In genomic region chr5:92083417-92084038, GRCm38 (mm10) we compare ENCODE assay signal across 7 mouse cellular contexts. TPM values are rescaled to one million over a fixed set of nuclear protein-coding genes. Genes with fewer than 3 reads are reported as not detected.
DNase-seq lines count a peak whose midpoint lies in the region; ATAC-seq lines count a peak whose summit lies in the region.

G3bp2 (minus strand) TSS chr5:92083719.

- whole genome bisulfite sequencing in intestine, embryonic 16.5 days: under 1% methylated on average over 65 of the region's 65 CpGs
- under 1% methylated on average over 65 of the region's 65 CpGs for WGBS in midbrain, embryonic 11.5 days

- no peaks in the 10 kb centered on the region for H3K9me3 ChIP-seq in intestine, embryonic 16.5 days (ENCODE audit: control insufficient read depth, low read length)
- no peaks in the 10 kb centered on the region for H3K9me3 ChIP-seq in midbrain, embryonic 11.5 days (ENCODE audit: control insufficient read depth, low read length)

- H3K4me2 ChIP-seq in intestine, embryonic 16.5 days (ENCODE audit: low read depth, low read length): peak within 1 kb of the TSS; percentile 72
- peak within 1 kb of the TSS; percentile 81 for H3K4me2 ChIP-seq in midbrain, embryonic 11.5 days

- no peaks in the 10 kb centered on the region for H3K27me3 ChIP-seq in intestine, embryonic 16.5 days (replicated peaks; ENCODE audit: control insufficient read depth, insufficient read depth, low read length)
- H3K27me3 ChIP-seq in midbrain, embryonic 11.5 days (ENCODE audit: control insufficient read depth, insufficient read depth, low read length): no peaks in the 10 kb centered on the region

- DNase-seq in adrenal gland, adult 8-10 months: peak; percentile 96
- peak; percentile 99 for DNase-seq in embryo, embryonic 9.5 days (ENCODE audit: extremely low spot score)
- peak; percentile 95 to 98 for DNase-seq in gastrocnemius, postnatal 4 days (ENCODE audit: low spot score in 2 of 2)
- DNase-seq in left cerebral cortex, postnatal 36 days (ENCODE audit: low spot score in 2 of 2): peak; percentile 96 to 97
- DNase-seq in midbrain, embryonic 11.5 days (ENCODE audit: low spot score, missing footprints): peak; percentile 100
- peak; percentile 98 for DNase-seq in skeletal muscle tissue, adult 2 months (ENCODE audit: low read depth, low spot score)

- peak within 1 kb of the TSS; percentile 100 for H3K4me3 ChIP-seq in intestine, embryonic 16.5 days (ENCODE audit: low read length)
- H3K4me3 ChIP-seq in midbrain, embryonic 11.5 days (ENCODE audit: low read depth, low read length): peak within 1 kb of the TSS; percentile 96

- peak; percentile 98 for ATAC-seq in intestine, embryonic 16.5 days
- peak; percentile 98 for ATAC-seq in midbrain, embryonic 11.5 days (ENCODE audit: low FRiP score)

- peak within 1 kb of the TSS; percentile 99 for H3K27ac ChIP-seq in intestine, embryonic 16.5 days (ENCODE audit: low read length)
- H3K27ac ChIP-seq in midbrain, embryonic 11.5 days (ENCODE audit: low read depth, low read length): peak within 1 kb of the TSS; percentile 98

- H3K9ac ChIP-seq in intestine, embryonic 16.5 days (ENCODE audit: low read depth, low read length): peak within 1 kb of the TSS; percentile 96
- H3K9ac ChIP-seq in midbrain, embryonic 11.5 days (ENCODE audit: low read length): peak within 1 kb of the TSS; percentile 98

- peaks cover 20% of the 10 kb centered on the region for H3K4me1 ChIP-seq in intestine, embryonic 16.5 days (ENCODE audit: control insufficient read depth, insufficient read depth, low read length)
- H3K4me1 ChIP-seq in midbrain, embryonic 11.5 days (ENCODE audit: control insufficient read depth, insufficient read depth, low read length): peaks cover 11% of the 10 kb centered on the region

- no peaks in the 10 kb centered on the region for H3K36me3 ChIP-seq in intestine, embryonic 16.5 days (ENCODE audit: control insufficient read depth, insufficient read depth, low read length)
- H3K36me3 ChIP-seq in midbrain, embryonic 11.5 days (ENCODE audit: control insufficient read depth, insufficient read depth, low read length): no peaks in the 10 kb centered on the region

- intact Hi-C loops in left cerebral cortex, postnatal 36 days (cut with DNase I): loop anchor here (1.0 to 2.0 kb wide), 3 partner anchors 41 to 120 kb away; partner anchors contain the start of genes Cdkl2, Rchy1 and Uso1

RNA-seq across cellular contexts. Expression of gene G3bp2, which starts in this region (rescaled TPM):
- 100 to 1,000 TPM; 152 to 167 (median 162) TPM for total RNA-seq in adrenal gland, adult 8-10 months (2022)
- total RNA-seq in gastrocnemius, postnatal 4 days (2021): 10 to 100 TPM; 68.6 to 70.1 TPM
- polyA plus RNA-seq in intestine, embryonic 16.5 days (2015; fragmentation: Nextera tagmentation; extraction: Ambion mirVana): 147 and 167 TPM in 2 replicates
- total RNA-seq in left cerebral cortex, postnatal 36 days (2021): 100 to 1,000 TPM; 216 to 220 TPM
- 292 and 298 TPM in 2 replicates for polyA plus RNA-seq in midbrain, embryonic 11.5 days (2014; fragmentation: Nextera tagmentation; extraction: Ambion mirVana)

Comparison
In these comparisons a context has a peak if more than half of its experiments do, and no peak if none do; other contexts are left out.
1. Peak in every context shown above with its lines: DNase-seq, ATAC-seq, H3K4me3 ChIP-seq and H3K27ac ChIP-seq.